Mouse (Mus musculus): Measurements from ENCODE around the gene Olfr1276.

Olfr1276 gene

GRCm38 (mm10) chr2:111254216-111254615 lies at the start of gene Olfr1276:
Gene Olfr1276, plus strand, starts transcription at chr2:111254516.
- no peak for DNase-seq (ENCODE audit: low read depth)

- no peak for DNase-seq (ENCODE audit: low read depth)
These were observed 24.8 kb upstream of the Olfr1276 start, which contains the start of gene 4930430A15Rik for GRCm38 (mm10) chr2:111229502-111229901. Gene 4930430A15Rik, minus strand, starts transcription at chr2:111229602.

GRCm38 (mm10) chr2:111235186-111235585 lies 19.1 kb upstream of the Olfr1276 start, which contains the start of gene Olfr1275:
Gene Olfr1275, minus strand, starts transcription at chr2:111235286.
- DNase-seq (ENCODE audit: low read depth): no peak

GRCm38 (mm10) chr2:111274006-111274405 lies 19.7 kb downstream of the Olfr1276 start, which contains the start of gene Olfr1277:
Gene Olfr1277, minus strand, starts transcription at chr2:111274106.
- no peak for DNase-seq (ENCODE audit: low read depth)

GRCm38 (mm10) chr2:111289836-111290235 lies 35.5 kb downstream of the Olfr1276 start, which contains the start of gene Olfr1278:
Gene Olfr1278, plus strand, starts transcription at chr2:111290136.
- DNase-seq (ENCODE audit: low read depth): no peak

- no peak for DNase-seq (ENCODE audit: low read depth)
These were observed 44.2 kb downstream of the Olfr1276 start for GRCm38 (mm10) chr2:111298541-111298940.

GRCm38 (mm10) chr2:111300374-111300773 lies 46.1 kb downstream of the Olfr1276 start, which contains the start of gene Olfr1279:
Gene Olfr1279, plus strand, starts transcription at chr2:111300635.
- no peak for DNase-seq (ENCODE audit: low read depth)
